Mouse (Mus musculus) activated CD4-positive, CD25-positive, alpha-beta regulatory T cell, adult 4 months (primary cell): ENCODE results near the gene Arhgap5. TPM values are rescaled to one million over a fixed set of nuclear protein-coding genes. Genes with fewer than 3 reads are reported as not detected.

Source experiments
- ATAC-seq: one replicate; pipeline ENCODE4 v1.8.0; 2017
- polyA plus RNA-seq, 2 experiments: library from polyadenylated mRNA; unstranded; fragments of 100-300 nt; shearing (Covaris generic); gene quantifications; one replicate each; pipeline ENCODE4 v1.2.1; 2017

Gene Arhgap5
- 10 to 100 TPM; 19.4 to 20.3 TPM for polyA plus RNA-seq

DNA sequence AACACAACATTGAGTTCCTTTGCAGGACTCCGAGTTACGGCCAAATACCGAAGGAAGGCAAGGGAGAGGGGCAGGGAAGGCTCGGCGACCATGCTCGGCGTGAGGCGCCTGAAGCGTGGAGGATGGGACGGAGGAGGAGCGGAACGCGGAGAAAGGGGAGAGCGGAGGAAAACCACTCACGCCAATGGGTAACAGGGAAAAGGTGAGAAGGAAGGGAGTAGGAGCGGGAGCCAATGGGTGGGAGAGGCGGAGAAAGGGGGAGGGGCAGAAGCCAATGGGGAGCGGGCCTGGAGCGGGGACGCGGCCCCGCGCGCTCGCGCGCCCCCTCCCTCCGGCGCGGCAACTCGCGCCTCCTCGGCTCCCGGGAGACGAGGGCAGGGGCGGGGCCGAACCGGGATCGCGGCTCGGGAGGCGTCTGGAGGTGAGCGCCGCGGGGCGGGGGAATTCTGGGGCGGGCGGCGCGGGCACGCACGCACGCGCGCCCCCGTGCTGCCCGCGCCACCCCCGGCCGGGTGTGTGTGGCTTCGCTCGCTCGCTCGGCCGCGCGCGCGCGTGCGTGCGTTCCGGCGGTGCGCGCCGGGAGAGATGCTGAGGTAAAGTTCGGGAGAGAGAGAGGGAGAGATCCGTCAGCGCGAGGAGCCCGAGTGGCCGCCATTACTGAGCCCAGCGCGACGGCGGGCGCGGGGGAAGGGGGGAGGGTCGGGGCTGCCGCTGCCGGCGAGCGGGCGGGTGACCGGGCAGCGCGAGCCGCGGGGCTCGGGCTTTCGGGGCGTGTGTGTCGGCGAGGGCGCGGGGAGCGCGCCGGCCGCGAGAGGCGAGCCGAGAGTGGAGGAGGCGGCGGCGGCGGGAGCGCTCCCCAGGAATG lies at the start of gene Arhgap5:
Arhgap5 (plus strand) TSS at position 517 of the 865 bp plus-strand sequence.
- ATAC-seq: peak; percentile 33

DNA sequence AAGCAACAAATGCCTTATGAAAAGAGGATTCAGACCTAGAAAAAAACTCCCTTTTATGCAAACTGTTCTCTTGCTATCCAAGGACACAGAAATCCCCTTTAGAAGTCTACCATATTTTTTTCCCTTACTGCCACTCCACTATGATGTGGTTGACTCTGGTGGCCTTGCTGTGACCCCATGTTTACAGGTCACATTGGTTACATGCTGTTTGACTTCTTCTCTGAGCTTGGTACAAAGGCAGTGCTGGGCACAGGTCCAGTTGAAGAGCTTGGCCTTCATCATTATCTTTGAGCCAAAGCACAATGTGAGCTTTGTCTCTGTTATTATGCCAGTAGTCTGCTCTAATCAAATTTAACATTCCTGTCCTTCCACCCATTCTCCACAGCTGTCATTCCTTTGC lies 39.2 kb upstream of the Arhgap5 start:
- no peak for ATAC-seq

DNA sequence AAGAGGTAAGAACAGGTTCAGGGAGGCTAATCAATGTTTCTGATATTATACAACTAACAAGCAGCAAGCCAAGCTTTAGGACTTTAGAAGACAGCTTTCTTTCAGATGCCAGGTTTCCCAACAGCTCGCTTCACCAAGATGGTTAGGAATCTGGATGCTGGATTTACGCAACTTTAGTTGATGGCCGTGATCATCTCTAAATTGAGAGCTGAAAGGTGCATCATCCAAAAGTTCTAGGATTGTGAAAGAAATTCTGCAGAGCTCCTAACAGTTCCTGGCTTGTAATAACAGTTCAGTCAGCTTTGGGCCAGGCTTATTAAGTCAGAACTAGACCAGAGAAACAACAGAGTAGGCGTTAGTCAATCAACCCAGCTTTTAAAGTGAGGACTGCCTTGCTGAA lies 32.2 kb upstream of the Arhgap5 start:
- ATAC-seq: no peak

DNA sequence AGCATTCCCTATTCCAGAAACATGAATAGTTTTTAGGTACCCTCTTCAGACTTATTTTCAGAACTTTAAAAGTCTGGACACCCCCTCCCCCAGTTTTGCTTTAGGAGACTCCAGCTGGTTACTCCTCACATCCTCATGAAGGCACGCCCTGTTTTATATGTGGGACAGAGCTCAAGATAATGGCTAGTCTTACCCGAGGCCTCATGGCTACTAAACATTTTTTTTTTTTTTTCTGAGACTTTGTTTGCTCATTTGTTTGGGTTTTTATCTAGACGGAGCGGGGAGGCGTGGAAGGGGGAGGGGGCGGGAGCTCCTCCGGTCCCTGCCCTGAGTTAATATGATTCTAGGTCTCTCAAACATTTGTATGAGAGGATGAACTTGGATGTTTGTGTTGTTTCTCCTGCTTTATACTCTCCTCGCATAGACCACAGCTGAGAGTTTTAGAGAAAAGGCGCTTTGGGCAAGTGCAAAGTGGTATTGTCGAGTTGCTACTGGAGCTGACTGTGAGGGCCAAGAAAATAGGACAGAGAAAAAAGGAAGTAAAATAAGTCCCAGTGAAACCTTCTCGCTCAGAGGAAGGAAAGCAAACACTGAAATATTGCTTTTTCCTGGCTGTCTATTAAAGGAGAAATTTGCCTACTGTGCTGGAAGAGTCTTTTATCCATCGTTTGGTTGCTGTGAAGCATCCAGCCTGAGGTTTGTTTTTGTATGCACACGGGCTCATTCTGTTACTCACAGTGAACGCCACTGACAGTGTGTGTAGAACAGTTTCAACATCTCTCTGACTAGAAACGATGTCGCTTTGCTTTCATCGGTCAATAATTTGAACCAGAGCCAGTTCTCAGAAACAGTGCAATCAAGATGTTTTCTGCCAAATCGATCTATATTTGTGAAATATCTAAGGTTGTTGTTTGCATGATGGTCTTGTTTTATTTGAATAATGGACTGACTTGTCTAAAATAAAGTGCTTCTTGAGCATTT lies 29.5 kb upstream of the Arhgap5 start:
- ATAC-seq: no peak

DNA sequence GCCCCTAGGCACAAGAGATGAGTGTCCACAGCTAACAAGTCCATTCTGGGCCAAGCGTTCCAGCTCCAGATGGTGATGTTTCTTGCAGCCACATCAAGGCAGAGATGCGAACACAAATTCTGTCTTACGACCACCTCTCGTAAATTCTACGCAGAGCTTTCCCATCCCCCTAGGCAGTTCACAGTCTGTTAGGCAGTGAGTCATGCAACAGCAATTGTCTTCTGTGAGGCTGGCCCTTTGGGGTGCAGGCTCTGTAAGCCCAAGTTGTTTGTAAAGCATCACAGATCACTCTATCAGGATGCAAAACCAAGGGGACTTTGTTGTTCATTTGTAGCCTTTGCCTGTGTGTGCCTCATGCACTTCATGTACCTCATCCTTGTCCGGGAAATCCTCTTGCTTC lies 27.7 kb upstream of the Arhgap5 start:
- ATAC-seq: no peak

DNA sequence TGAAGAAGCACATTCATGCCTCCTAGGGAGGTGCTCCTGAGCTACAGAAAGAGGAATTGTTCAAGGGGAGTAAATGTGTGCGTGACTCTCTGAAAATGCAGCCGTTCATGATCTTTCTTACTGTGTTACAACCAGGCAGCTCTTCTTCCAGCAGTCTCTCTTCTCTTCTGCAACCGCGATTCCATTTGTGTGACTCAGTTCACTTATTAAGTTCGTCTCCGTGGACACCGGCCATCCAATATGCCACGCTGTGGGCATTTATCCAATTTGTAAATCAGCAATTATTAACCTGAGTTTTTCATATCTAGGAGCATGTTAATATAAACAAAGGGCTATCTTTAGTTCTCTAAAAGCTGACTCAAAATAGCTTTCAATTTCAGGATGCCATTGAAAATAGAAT lies 25.2 kb upstream of the Arhgap5 start:
- ATAC-seq: no peak

DNA sequence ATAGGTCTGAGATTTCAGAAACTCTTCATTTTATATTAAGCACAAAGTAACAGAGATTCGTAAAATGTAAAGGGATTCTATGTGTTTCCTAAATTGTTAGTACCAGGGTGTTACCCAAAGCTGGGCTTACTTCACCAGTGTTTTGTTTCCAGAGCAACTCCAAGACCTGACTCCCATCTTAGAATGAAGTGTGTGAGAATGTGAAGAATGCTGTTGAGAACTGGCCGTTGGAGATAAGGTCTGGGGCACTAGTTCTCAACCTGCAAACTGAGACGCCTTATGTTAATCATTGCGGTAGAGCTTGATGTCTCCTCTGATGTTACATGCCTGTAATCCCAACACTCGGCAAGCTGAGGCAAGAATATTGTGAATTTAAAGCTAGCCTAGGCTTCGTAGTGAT lies 24.4 kb upstream of the Arhgap5 start:
- ATAC-seq: no peak

DNA sequence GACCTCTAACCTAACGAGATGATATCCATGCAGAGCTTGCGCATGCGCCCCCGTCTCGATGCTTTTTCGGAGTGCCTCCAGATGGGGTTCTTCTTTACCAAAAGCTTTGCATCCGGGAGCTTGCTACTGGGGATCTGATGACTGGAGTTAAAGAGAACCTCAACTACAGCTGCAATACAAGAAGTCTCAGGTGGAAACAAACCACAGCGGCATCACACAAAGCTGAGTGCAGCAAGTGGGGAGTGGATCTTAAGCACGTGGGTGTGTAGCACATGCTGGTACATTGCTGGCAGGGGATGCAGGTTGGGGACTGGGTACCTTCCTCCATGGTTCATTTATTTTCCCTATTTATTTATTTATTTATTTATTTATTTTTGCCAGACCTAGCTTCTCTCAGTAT lies 22.9 kb upstream of the Arhgap5 start:
- ATAC-seq: no peak

DNA sequence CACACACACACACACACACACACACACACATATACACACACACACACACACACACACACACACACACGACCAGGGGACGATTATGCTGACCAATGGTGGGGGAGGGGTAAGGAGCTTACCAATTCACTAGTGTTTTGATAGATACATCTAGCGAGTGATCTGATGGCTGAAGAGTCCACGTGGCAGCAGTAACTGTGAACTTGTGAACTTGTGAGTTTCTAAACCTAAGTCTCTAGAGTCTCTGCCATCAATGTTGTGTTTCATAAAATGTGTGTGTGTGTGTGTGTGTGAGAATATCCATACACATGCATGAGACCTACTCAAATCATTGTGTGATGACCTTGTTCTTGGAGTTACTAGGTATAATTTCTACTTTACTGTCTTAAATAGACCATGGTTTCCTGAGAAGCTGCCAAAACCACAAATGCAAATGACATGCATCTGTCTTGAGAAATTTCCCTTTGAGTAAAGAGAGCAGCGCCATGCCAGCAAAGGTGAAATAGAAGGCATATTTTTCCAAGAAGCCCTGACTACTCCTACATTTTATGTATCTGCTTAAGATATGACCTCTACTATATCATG lies 21.7 kb upstream of the Arhgap5 start:
- ATAC-seq: peak; percentile 51

DNA sequence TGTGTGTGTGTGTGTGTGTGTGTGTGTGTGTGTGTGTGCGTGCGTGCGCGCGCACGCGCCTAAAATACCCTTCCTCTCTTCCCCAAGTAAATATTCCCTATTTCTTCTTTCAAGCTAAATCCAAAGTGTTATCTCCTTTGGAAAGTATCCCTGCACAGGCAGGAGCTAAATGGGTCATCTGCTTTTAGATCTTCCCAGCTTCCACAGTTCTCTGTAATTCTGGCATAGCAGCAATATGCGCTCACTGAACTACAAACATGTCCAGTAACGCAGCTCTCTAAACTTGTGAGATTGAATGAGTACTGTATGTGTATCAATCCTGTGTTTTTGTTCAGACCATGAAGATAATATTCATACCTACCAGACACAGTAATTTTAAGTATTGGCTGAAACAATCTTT lies 20.6 kb upstream of the Arhgap5 start:
- no peak for ATAC-seq

DNA sequence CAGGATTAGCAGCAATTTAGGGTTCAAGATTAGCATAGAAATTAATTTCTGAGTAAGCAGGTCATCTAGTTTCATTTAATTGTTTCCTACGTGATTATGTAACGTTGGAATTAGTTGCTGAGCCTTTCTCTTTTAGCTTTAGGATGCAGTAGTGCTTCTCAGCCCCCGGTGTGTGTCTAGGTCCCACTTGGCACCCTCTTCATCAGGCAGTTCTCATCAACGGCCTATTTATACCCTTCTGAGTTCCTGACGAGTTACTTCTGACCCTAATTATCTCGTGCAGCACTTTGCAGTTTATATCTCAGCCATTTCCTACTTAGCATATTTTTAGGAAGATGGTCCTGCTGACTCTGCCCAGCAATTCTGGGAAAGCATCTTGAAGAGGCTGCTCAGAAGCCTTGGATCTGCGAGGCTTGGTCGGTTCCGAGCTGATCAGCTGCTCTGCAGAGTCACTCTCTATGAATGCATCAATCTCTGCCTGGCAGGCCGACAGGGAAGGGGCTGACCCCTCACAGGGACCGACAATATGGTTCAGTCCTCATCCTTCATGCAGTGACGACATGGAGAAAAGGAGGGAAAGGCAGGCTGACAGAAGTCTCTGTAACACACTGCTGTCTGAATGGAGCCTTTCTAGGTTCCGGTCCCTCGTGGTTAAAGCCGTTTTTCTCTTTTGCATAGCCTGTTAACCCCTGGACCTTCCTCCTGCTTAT lies 15.4 kb upstream of the Arhgap5 start:
- no peak for ATAC-seq

DNA sequence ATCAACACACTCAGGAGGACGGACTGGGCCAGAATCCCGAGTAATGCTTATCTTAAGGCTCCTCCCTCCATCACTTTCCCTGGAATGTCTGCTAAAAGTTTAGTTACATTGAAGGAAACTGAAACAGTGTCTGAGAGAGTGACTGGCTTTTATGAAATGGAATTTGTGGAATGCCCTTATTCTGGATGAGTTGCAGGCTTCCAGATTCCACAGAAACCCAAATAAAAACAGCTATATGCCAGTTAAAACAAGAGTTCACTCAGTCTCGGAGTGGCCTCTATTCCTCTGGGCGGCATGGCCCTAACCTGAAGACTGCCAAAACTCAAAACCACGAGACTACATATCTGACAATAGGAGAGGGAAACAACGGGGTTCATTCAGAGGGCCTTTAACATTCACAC lies 10.5 kb upstream of the Arhgap5 start:
- no peak for ATAC-seq

DNA sequence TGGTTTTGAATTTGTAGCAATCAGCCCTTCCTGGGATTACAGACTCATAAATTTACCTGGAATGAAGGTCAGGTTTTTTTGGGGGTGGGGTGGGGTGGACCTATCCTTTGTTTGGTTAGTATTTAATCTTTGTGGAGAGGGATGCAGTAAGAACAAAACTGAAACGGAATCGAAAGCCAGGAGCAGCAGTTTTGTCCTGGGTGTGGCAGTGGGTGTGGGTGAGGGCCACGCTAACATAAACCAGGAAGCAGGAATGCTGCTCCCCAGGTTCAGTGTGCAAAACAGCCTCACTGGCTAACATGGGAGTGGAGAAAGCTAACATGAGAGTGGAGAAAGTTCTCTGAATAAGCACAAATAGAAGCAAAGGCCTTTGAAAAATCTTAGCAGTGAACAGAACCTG lies 6.6 kb upstream of the Arhgap5 start:
- ATAC-seq: no peak

DNA sequence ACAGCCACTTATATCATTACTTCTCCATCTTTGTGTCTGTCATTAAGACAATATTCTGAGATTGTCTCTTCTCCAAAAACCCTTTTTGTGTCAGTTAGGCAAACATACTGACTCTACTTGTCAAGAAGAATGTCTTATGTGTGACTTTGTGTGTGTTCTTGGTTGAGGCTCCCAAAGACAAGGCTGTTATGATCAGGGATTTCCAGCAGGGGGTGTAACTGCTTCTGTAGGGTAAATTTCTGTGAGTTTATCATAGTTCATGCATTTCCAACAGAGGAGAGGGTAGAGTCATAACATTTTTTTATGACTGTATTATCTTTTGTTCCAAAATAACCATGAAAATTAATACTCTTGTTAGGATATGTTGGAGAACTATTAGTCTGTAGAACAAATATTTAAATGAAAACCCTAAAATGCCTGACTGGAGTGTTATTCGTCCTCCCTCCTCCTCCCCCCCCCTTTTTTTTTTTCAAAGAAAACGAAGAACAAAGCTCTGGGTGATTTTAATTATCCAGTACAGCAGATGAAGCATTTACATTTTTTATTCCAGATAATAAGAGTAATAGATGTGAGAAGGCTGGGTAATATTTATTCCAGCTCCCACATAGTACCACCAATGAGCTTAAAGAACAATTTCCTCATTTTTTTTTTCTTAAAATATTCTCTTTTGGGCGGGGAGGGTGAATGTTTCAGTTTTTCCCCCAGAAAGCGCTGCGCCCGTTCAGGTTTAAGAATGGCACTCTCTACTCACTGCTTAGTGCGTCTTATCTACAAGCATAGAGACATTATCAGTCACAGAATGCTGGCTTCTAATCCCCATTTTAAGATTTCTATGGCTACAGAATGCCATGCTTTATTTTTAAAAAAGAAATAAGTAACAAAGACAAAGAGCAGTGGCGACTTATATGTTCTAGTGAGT lies 2.6 kb upstream of the Arhgap5 start:
- peak; percentile 61 for ATAC-seq

DNA sequence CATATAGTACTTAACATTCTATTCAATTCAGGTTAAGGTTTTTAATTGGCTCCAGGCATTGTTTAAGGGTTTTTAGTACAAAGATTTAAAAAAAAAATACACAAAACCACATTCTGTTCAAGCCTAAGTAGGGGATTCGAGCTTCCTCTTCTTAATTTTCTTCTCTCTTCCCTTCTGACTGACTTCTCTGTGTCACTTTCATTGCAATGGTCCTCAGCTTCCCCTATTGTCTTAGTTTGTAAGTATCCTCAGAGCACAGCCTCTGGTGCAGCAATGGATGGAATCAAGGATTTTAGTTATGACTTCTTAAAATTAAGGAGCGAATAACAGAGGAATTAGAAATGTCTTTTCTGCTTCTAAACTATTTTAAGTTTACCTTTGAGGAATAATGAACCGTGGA lies 1.6 kb upstream of the Arhgap5 start:
- no peak for ATAC-seq

DNA sequence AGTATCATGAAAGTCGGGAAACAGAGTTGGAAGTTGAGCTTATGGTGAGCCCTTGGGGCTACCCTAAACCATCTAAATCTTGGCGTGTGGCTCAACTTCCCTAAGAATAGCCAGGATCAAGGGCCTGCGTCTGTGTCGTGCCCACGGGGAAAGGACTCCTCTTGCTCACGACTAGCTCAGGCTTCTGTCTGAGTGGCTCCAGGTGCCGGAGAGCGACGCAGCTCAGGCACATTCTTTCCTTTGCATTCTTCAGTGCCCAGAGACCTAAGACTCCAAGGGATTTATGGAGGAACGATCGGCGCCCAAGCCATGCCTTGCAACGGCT lies 679 bp upstream of the Arhgap5 start:
- peak; percentile 25 for ATAC-seq

DNA sequence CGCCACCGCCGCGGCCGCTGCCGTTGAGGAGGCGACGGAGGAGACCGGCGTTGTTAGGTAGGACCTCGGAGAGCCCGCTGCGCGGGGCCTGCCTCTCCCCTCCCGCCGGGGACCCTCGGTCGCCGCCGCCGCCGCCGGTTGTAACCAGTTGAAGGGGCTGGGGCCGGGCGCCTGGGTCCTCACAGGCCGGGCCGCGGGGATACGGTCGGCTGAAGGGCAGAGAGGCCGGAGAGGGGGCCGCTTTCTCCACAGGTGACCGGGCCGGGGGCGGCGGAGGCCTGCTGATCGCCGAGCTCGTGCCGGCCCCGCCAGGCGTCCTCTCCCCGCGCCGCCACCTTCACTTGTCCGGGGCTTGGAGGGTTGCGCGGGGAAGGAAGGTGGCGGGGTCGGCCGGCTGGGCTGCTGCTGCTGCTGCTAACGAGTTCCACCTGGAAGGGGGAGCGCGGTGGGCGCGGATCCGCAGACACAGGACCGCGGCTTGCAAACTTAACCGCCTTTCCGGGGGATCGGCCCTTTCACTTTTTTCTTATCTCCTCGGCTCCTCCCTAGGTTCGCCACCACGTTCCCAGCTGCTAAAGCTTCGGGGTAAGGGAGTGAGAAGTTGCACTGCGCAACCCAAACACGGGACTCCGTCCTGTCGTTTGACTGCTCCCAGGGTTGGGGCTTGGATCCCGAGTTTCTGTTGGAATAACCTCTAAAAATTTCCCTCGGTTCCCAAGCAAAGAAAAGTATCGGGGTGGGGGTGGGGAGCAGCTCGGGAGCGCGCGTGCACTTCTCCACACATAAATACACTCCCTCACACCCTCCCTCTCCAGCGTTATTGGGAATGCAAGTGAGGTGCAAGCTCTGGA lies 784 bp downstream of the Arhgap5 start:
- peak; percentile 19 for ATAC-seq

DNA sequence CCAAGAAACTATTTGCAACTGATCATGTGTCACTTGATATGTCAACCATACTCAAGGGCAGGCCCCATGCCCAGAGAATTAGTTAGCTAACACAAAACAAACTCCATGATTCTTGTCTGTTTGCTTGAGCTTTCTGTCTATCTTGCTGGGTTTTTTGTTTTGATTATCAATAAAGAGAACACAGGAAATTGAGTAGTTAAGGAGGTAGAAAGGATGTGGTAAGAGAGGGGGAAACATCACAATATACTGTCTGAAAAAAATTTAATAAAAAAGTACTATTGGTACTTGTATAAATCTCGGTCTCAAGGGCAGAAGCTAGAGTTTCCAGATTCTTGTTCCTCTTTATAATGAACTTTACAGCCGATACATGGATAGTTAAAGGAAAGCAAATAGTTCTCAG lies 20.9 kb downstream of the Arhgap5 start:
- peak; percentile 94 for ATAC-seq

DNA sequence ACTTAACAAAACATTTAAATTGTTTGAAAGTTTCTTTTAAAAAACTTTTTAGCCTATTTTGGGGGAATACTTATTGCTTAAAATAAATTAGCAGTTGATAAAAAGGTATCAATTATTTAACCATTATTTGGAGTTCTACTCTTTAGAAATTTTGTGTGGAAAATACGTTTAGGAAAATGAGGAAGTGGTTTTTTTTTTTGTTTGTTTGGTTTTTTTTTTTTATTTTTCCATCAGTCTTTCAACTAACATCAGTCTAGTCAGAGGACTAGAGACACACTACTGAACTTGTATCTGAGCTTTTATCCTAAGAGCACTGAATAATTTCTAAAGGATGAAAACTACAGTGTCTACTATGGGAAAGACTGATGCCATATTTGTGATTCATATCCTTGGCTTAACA lies 21.7 kb downstream of the Arhgap5 start:
- no peak for ATAC-seq

DNA sequence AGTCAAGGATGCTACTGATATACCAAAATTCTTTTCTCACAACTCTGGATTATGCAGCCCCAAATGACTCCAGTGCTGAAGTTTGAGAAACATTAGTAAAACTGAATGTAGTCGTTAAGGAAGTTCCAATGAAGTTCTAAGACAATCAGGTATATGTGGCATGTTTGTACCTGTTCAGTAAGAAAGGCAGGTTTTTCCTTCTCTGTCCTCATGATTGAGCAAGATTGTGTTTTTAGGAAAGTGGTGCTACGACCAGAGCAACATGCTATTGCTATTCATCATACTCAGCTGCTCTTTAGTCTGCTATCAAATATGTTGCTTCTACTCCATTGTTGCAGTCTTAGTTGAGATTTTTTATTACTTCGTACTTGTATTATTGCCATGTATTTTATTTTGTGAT lies 26.0 kb downstream of the Arhgap5 start:
- ATAC-seq: no peak

DNA sequence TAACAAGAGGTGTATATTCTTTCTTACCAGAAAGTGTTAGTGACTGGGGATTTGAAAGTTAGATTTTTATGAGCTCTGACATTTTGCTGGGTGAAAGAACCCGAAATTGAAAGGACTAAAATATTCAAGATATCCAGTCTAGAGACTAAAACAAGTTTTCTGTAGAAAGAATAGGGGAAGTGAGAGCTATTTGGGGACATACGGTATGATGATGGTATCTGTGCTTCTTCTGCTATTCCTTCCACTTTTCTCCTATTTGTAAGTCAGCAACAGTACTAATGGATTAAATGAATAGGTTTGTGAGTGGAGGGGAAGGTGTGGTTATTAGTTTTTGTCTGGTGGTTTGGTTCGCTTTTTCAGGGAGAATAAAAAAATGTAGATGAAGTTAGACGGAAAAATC lies 37.5 kb downstream of the Arhgap5 start:
- no peak for ATAC-seq
